Mouse (Mus musculus): ENCODE data around the gene Furin. TPM values are rescaled to one million over a fixed set of nuclear protein-coding genes. Genes with fewer than 3 reads are reported as not detected.

Furin gene
- total and polyA plus RNA-seq, 3 experiments = 13.7 to 32.3 TPM; not detected in 1

DNA sequence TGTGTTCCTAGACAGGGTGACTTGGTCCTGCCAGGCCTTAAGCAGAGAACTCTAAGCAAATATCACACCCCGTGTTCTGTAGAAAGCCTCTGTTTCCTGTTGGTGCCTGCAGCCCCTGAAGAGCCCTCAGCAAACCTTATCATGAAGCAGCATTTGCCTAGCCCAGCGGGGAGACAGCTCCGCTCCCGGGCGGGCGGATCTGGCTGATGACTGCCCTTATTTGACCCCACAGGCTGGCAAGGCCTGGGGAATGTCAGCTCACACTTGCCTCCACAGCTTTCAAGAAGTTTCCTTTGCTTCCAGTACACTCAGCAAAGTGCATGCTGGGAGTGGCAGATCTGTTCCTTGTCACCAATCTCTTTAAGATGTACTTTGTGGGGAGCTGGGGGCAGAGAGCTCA lies 40.3 kb upstream of the Furin start (continued):
- TF ChIP-seq ZNF384 (IDR thresholded peaks at IDR 0.05; ENCODE audit: low read depth, low read length) (no peak), ZMIZ1 (IDR thresholded peaks at IDR 0.05; ENCODE audit: low read depth, low read length) (no peak; the same call in none of the 2 replicates)

DNA sequence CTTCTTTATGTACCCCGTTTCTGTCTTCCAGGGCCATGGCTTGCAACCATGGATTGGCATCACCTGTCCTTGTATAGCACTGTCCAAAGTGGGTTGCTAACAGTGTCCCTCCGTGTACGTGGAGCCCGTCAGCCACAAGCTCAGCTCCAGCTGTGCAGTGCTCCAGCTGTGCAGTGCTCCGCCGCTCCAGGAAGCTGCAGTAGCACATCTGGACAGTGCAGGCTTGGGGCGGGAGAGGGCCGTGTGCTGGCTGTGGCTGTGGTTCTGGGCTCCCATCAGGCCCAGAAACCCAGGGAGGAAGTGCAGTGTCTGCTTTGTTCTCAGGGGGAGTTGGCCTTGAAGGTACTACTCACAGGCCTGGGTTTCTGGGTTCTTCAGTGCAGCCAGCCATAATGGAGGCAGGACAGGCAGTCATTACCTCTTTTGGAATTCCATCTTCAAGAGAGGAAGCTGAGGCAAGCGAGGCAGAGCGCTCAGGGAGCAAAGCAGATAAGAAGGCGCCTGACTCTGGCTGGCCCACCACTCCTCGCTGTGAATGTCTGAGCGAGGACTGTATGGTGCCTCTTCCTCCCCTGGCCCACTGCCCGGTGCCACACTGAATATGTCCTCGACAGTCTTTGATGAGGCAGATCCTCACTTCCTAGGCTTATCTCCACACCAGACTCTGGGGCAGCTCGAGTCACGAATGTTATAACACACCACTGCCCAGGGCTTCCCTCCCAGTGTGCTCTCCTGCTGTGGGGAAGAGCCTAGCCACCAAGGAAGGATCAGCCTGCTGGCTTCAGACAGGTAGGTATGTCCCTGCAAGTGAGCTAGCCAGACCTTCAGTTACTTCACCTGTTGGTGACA lies 39.4 kb upstream of the Furin start:
- peaks cover 24 to 64% of the 10 kb centered on the region in 2 experiments for H3K4me1 ChIP-seq (ENCODE audit: control insufficient read depth in 1 of 2, insufficient read depth in 2 of 2, low read length in 2 of 2)
- TF ChIP-seq MAX (IDR thresholded peaks at IDR 0.05; ENCODE audit: low read length) (peak; percentile 77; the same call in 1 of the 2 replicates), KAT2A (conservative IDR thresholded peaks at IDR 0.05; ENCODE audit: low read depth, low read length) (0 out of 2 replicates have a peak, but pooled peaks have one; percentile 46), POLR2AphosphoS5 (IDR thresholded peaks at IDR 0.05; ENCODE audit: borderline replicate concordance, low read depth, low read length) (no peak), HCFC1 (IDR thresholded peaks at IDR 0.05; ENCODE audit: low read depth, low read length) (peak; percentile 70), NELFE (IDR thresholded peaks at IDR 0.05; ENCODE audit: low read depth, low read length) (peak; percentile 76), EP300 (IDR thresholded peaks at IDR 0.05; ENCODE audit: low read depth in 1 of 2, low read length in 2 of 2) (peak; percentile 57 to 62), MXI1 (IDR thresholded peaks at IDR 0.05; ENCODE audit: low read depth, low read length) (peak; percentile 55), RCOR1 (IDR thresholded peaks at IDR 0.05; ENCODE audit: low read depth, low read length) (no peak; the same call in 1 of the 2 replicates), JUND (IDR thresholded peaks at IDR 0.05; ENCODE audit: low read depth, low read length) (no peak), MAFK (IDR thresholded peaks at IDR 0.05; ENCODE audit: borderline replicate concordance, low read depth, low read length) (peak; percentile 38; the same call in 1 of the 2 replicates), TCF12 (IDR thresholded peaks at IDR 0.05; ENCODE audit: low read depth, low read length) (peak; percentile 75), CTCF (IDR thresholded peaks at IDR 0.05 in 2 of 3, conservative IDR thresholded peaks at IDR 0.05 in 1 of 3; ENCODE audit: control insufficient read depth in 1 of 3, insufficient read depth in 1 of 3, low read depth in 2 of 3, low read length in 3 of 3, poor library complexity in 1 of 3, severe bottlenecking in 1 of 3) (no peak), SIN3A (IDR thresholded peaks at IDR 0.05; ENCODE audit: low read length) (peak; percentile 69), CHD1 (IDR thresholded peaks at IDR 0.05; ENCODE audit: low read depth, low read length) (peak; percentile 92), USF1 (IDR thresholded peaks at IDR 0.05; ENCODE audit: low read depth, low read length) (peak; percentile 55), BHLHE40 (IDR thresholded peaks at IDR 0.05; ENCODE audit: borderline replicate concordance, low read depth, low read length) (peak; percentile 54; the same call in 1 of the 2 replicates), SMC3 (IDR thresholded peaks at IDR 0.05; ENCODE audit: low read depth, low read length) (peak; percentile 17; the same call in 1 of the 2 replicates), POLR2AphosphoS2 (IDR thresholded peaks at IDR 0.05; ENCODE audit: low read length) (peak; percentile 69; the same call in 1 of the 2 replicates), ZMIZ1 (IDR thresholded peaks at IDR 0.05; ENCODE audit: low read depth, low read length) (peak; percentile 48; the same call in 1 of the 2 replicates), NRF1 (IDR thresholded peaks at IDR 0.05; ENCODE audit: insufficient read depth, low read depth, low read length, poor library complexity, severe bottlenecking) (no peak), POLR2A (IDR thresholded peaks at IDR 0.05; ENCODE audit: control insufficient read depth in 1 of 2, insufficient read depth in 1 of 2, low read depth in 1 of 2, low read length in 2 of 2, poor library complexity in 1 of 2) (peak in 1 of 2 experiments; percentile 74; a peak in 2 of 4 replicates), CHD2 (IDR thresholded peaks at IDR 0.05; ENCODE audit: low read length) (0 out of 2 replicates have a peak, but pooled peaks have one; percentile 21), MEF2A (IDR thresholded peaks at IDR 0.05; ENCODE audit: extremely low read depth, insufficient replicate concordance, low read depth, low read length, poor library complexity, severe bottlenecking) (no peak), MAZ (IDR thresholded peaks at IDR 0.05; ENCODE audit: low read depth, low read length) (peak; percentile 59; the same call in 1 of the 2 replicates), MYB (IDR thresholded peaks at IDR 0.05; ENCODE audit: low read depth, low read length) (peak; percentile 42), ZC3H11A (IDR thresholded peaks at IDR 0.05; ENCODE audit: low read depth, low read length) (no peak), ZNF384 (IDR thresholded peaks at IDR 0.05; ENCODE audit: low read depth, low read length) (no peak), RAD21 (IDR thresholded peaks at IDR 0.05; ENCODE audit: low read depth, low read length) (no peak), E2F4 (IDR thresholded peaks at IDR 0.05; ENCODE audit: borderline replicate concordance, low read depth, low read length) (0 out of 2 replicates have a peak, but pooled peaks have one; percentile 62), UBTF (IDR thresholded peaks at IDR 0.05; ENCODE audit: borderline replicate concordance, insufficient read depth, low read depth, low read length) (peak; percentile 91; the same call in 1 of the 2 replicates), ZKSCAN1 (IDR thresholded peaks at IDR 0.05; ENCODE audit: low read depth, low read length) (no peak), ETS1 (IDR thresholded peaks at IDR 0.05; ENCODE audit: low read depth, low read length) (peak; percentile 82)

More for the DNA sequence above, 39.4 kb upstream of the Furin start:
- peak; percentile 96 for DNase-seq (ENCODE audit: low read depth, low spot score)
- no peaks in the 10 kb centered on the region for H3K9me3 ChIP-seq (replicated peaks; ENCODE audit: insufficient read depth, low read length)
- peak overlapping the region; percentile 99 for H3K27ac ChIP-seq (ENCODE audit: control insufficient read depth, low read depth, low read length)
- H3K9ac ChIP-seq (ENCODE audit: control insufficient read depth, low read depth, low read length, poor library complexity, severe bottlenecking) = peak overlapping the region; percentile 78
- H3K4me3 ChIP-seq (ENCODE audit: control insufficient read depth in 1 of 2, insufficient read depth in 1 of 2, low read depth in 2 of 2, low read length in 2 of 2) = peak overlapping the region; percentile 64 to 76
- no peaks in the 10 kb centered on the region for H3K27me3 ChIP-seq (ENCODE audit: control insufficient read depth in 1 of 2, insufficient read depth in 2 of 2, low read length in 2 of 2)
- H3K36me3 ChIP-seq (ENCODE audit: control insufficient read depth in 1 of 2, insufficient read depth in 2 of 2, low read length in 2 of 2) = peaks cover 0 to 44% of the 10 kb centered on the region in 2 experiments; a peak in 2 of 4 replicates
- H3K79me2 ChIP-seq (ENCODE audit: control insufficient read depth, insufficient read depth, low read length, poor library complexity) = peaks cover 8% of the 10 kb centered on the region

Data from MEL (cell line).